Mouse (Mus musculus) myocyte (in vitro differentiated cells): ENCODE measurements around the gene Clcnka. TPM values are rescaled to one million over a fixed set of nuclear protein-coding genes. Genes with fewer than 3 reads are reported as not detected.

ENCODE experiments used
- H3K27me3 ChIP-seq: one replicate; pipeline ENCODE4 v1.6.1; 2011; ENCODE audit not compliant: control insufficient read depth, insufficient read depth, insufficient read length
- H3K36me3 ChIP-seq: one replicate; pipeline ENCODE4 v1.6.1; 2011; ENCODE audit not compliant: control insufficient read depth, insufficient read depth
- H3K4me2 ChIP-seq: one replicate; pipeline ENCODE4 v1.6.1; 2011; ENCODE audit warnings: low read depth, control low read depth
- H3K4me3 ChIP-seq: one replicate; pipeline ENCODE4 v1.5.1; 2011; ENCODE audit warnings: mild to moderate bottlenecking, control low read depth, moderate library complexity
- H3K79me2 ChIP-seq: one replicate; pipeline ENCODE4 v1.6.1; 2011; ENCODE audit not compliant: control insufficient read depth, insufficient read depth
- H3ac ChIP-seq: one replicate; pipeline ENCODE4 v1.6.1; 2011; ENCODE audit not compliant: control insufficient read depth, insufficient read length
- CEBPB ChIP-seq: IDR thresholded peaks from 2 replicates; pipeline ENCODE4 v1.6.1; 2011; ENCODE audit warnings: mild to moderate bottlenecking, moderate library complexity; ENCODE audit not compliant: poor library complexity, insufficient read depth, severe bottlenecking
- E2F4 ChIP-seq: IDR thresholded peaks from one replicate; pipeline ENCODE4 v1.6.1; 2011; ENCODE audit warnings: mild to moderate bottlenecking, control low read depth, moderate library complexity; ENCODE audit not compliant: insufficient read depth
- MAX ChIP-seq: IDR thresholded peaks from one replicate; pipeline ENCODE4 v1.6.1; 2011; ENCODE audit warnings: low read depth, mild to moderate bottlenecking, control low read depth
- MYOD1 ChIP-seq, 3 experiments: IDR thresholded peaks; one replicate each; pipeline ENCODE4 v1.6.1; 2011; ENCODE audit warnings: control low read depth in 2 of 3, low read depth in 2 of 3, mild to moderate bottlenecking in 2 of 3, moderate library complexity in 1 of 3; ENCODE audit not compliant: insufficient read length in 2 of 3, control insufficient read depth in 1 of 3
- MYOG ChIP-seq, 3 experiments: IDR thresholded peaks; one replicate each; pipeline ENCODE4 v1.6.1; 2011; ENCODE audit warnings: control low read depth in 2 of 3, low read depth in 2 of 3, mild to moderate bottlenecking in 2 of 3; ENCODE audit not compliant: insufficient read length in 2 of 3, control insufficient read depth in 1 of 3, insufficient read depth in 1 of 3
- POLR2A ChIP-seq: IDR thresholded peaks from one replicate; pipeline ENCODE4 v1.6.1; 2011; ENCODE audit warnings: low read depth, mild to moderate bottlenecking, control low read depth, moderate library complexity; ENCODE audit not compliant: insufficient read length
- POLR2AphosphoS2 ChIP-seq: IDR thresholded peaks from one replicate; pipeline ENCODE4 v1.6.1; 2011; ENCODE audit warnings: low read depth, control low read depth; ENCODE audit not compliant: insufficient read length
- REST ChIP-seq: IDR thresholded peaks from one replicate; pipeline ENCODE4 v1.6.1; 2011; ENCODE audit warnings: mild to moderate bottlenecking, control low read depth, moderate library complexity; ENCODE audit not compliant: insufficient read depth, insufficient read length
- SRF ChIP-seq: IDR thresholded peaks from one replicate; pipeline ENCODE4 v1.6.1; 2011; ENCODE audit warnings: low read depth; ENCODE audit not compliant: control insufficient read depth, insufficient read length
- TCF12 ChIP-seq: IDR thresholded peaks from one replicate; pipeline ENCODE4 v1.6.1; 2011; ENCODE audit warnings: mild to moderate bottlenecking, control low read depth; ENCODE audit not compliant: poor library complexity, insufficient read depth, severe bottlenecking
- TCF3 ChIP-seq: IDR thresholded peaks from one replicate; pipeline ENCODE4 v1.6.1; 2011; ENCODE audit warnings: low read depth, control low read depth; ENCODE audit not compliant: insufficient read length
- USF1 ChIP-seq: IDR thresholded peaks from one replicate; pipeline ENCODE4 v1.6.1; 2011; ENCODE audit warnings: low read depth, mild to moderate bottlenecking, control low read depth, moderate library complexity
- polyA plus RNA-seq: library from polyadenylated mRNA; unstranded; fragments of >200 nt; fragmentation: generic; extraction: Trizol; gene quantifications from one replicate; pipeline ENCODE4 v1.2.1, GENCODE M21; 2012; ENCODE audit warnings: missing spikeins

Clcnka gene
- polyA plus RNA-seq, 1 experiment = 0.85 TPM

- Histone ChIP-seq H3K79me2 (no peaks in the 10 kb centered on the region), H3K27me3 (no peaks in the 10 kb centered on the region), H3ac (no peak overlapping the region), H3K36me3 (no peaks in the 10 kb centered on the region), H3K4me2 (no peak overlapping the region), H3K4me3 (no peak overlapping the region)
- TF ChIP-seq TCF3 = no peak
- TF ChIP-seq REST = no peak
- TF ChIP-seq E2F4 = no peak
- no peak for TF ChIP-seq MAX
- peak in 2 of 3 experiments; percentile 23 to 30 for TF ChIP-seq MYOD1 (IDR thresholded peaks at IDR 0.05; ENCODE audit: control insufficient read depth in 1 of 3, insufficient read length in 2 of 3, low read depth in 2 of 3)
Measured at GRCm38 (mm10) chr4:141337986-141338385, 60.5 kb downstream of the Clcnka start.

GRCm38 (mm10) chr4:141336196-141336595 lies 62.3 kb downstream of the Clcnka start:
- H3K79me2 ChIP-seq = no peaks in the 10 kb centered on the region
- H3K4me2 ChIP-seq = no peak overlapping the region
- no peak overlapping the region for H3ac ChIP-seq
- TF ChIP-seq MYOD1 (IDR thresholded peaks at IDR 0.05; ENCODE audit: control insufficient read depth in 1 of 3, insufficient read length in 2 of 3, low read depth in 2 of 3) = no peak
- no peak for TF ChIP-seq POLR2AphosphoS2
- TF ChIP-seq E2F4 = no peak
- no peak for TF ChIP-seq SRF
- TF ChIP-seq REST = no peak
- no peak for TF ChIP-seq MAX
- TF ChIP-seq MYOG (IDR thresholded peaks at IDR 0.05; ENCODE audit: control insufficient read depth in 1 of 3, insufficient read depth in 1 of 3, insufficient read length in 2 of 3, low read depth in 2 of 3) = no peak
- TF ChIP-seq TCF3 = no peak
- no peak for TF ChIP-seq CEBPB
- no peak for TF ChIP-seq TCF12
- TF ChIP-seq POLR2A = no peak
- no peak for TF ChIP-seq USF1
- no peaks in the 10 kb centered on the region for H3K27me3 ChIP-seq
- no peak overlapping the region for H3K4me3 ChIP-seq
- H3K36me3 ChIP-seq = no peaks in the 10 kb centered on the region

GRCm38 (mm10) chr4:141335263-141335796 lies 63.2 kb downstream of the Clcnka start:
- no peak overlapping the region for H3K4me3 ChIP-seq
- no peaks in the 10 kb centered on the region for H3K79me2 ChIP-seq
- no peak overlapping the region for H3K4me2 ChIP-seq
- no peaks in the 10 kb centered on the region for H3K36me3 ChIP-seq
- no peak for TF ChIP-seq TCF12
- no peak for TF ChIP-seq MYOG (IDR thresholded peaks at IDR 0.05; ENCODE audit: control insufficient read depth in 1 of 3, insufficient read depth in 1 of 3, insufficient read length in 2 of 3, low read depth in 2 of 3)
- TF ChIP-seq USF1 = no peak
- no peak for TF ChIP-seq TCF3
- no peak for TF ChIP-seq MYOD1 (IDR thresholded peaks at IDR 0.05; ENCODE audit: control insufficient read depth in 1 of 3, insufficient read length in 2 of 3, low read depth in 2 of 3)
- no peak for TF ChIP-seq POLR2AphosphoS2
- no peak for TF ChIP-seq CEBPB
- no peak for TF ChIP-seq MAX
- no peak for TF ChIP-seq SRF
- no peak overlapping the region for H3ac ChIP-seq
- H3K27me3 ChIP-seq = no peaks in the 10 kb centered on the region

GRCm38 (mm10) chr4:141334695-141335094 lies 63.8 kb downstream of the Clcnka start:
- Histone ChIP-seq H3ac (no peak overlapping the region), H3K4me3 (no peak overlapping the region), H3K79me2 (no peaks in the 10 kb centered on the region), H3K4me2 (no peak overlapping the region), H3K27me3 (no peaks in the 10 kb centered on the region), H3K36me3 (no peaks in the 10 kb centered on the region)
- no peak for TF ChIP-seq MAX

Other genes starting within 250 kb of the Clcnka start
- 0.78 TPM for gene Rsg1, start 184.8 kb downstream of the Clcnka start, polyA plus RNA-seq
- 28.6 TPM for gene Arhgef19, start 159.2 kb downstream of the Clcnka start, polyA plus RNA-seq
- gene Epha2, start 97.5 kb downstream of the Clcnka start, polyA plus RNA-seq = 46.8 TPM
- gene Fam131c, start 30.5 kb downstream of the Clcnka start, polyA plus RNA-seq = 0.77 TPM
- gene Clcnkb, start 17.3 kb upstream of the Clcnka start, polyA plus RNA-seq = 0.23 TPM
- gene Hspb7, start 22.1 kb upstream of the Clcnka start, polyA plus RNA-seq = 31.1 TPM
- not detected for gene Srarp, start 37.4 kb upstream of the Clcnka start, polyA plus RNA-seq
- gene Zbtb17, start 45.9 kb upstream of the Clcnka start, polyA plus RNA-seq = 30.1 TPM
- 11.7 TPM for gene Spen, start 139.9 kb upstream of the Clcnka start, polyA plus RNA-seq
- 29.5 TPM for gene Fblim1, start 207.4 kb upstream of the Clcnka start, polyA plus RNA-seq
- 0.02 TPM for gene Tmem82, start 219.9 kb upstream of the Clcnka start, polyA plus RNA-seq
- gene Slc25a34, start 225.1 kb upstream of the Clcnka start, polyA plus RNA-seq = 0.12 TPM